Mouse (Mus musculus) liver, embryonic 14.5 days (tissue): ENCODE results near the gene Slc46a1.

ENCODE experiments used
- CTCF ChIP-seq: IDR thresholded peaks from 2 replicates; pipeline ENCODE4 v1.5.1; 2016; ENCODE audit warnings: antibody characterized with exemption, low read depth, control low read depth
- EP300 ChIP-seq: IDR thresholded peaks from 2 replicates; pipeline ENCODE4 v1.6.1; 2016; ENCODE audit warnings: antibody characterized with exemption, low read depth

DNA sequence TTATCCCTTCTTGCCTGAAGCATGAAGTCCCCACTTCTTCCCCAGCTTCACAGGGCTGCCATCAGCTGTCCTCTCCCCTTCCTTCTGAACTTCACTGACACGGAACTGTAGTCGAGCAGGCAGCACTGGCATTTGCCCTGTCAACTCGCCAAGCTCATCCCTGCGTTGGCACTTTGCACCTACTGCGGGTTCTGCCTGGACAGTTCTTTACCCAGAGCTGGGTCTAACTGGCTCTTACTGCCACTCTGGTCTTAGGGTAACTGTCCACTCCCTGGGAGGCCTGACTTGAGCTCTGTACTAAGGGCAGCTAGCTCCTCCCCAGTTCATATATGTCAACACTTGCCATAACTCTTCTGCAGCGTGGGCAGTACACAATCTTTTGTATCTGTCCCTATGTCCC, 48.6 kb upstream of the Slc46a1 start:
- TF ChIP-seq EP300 (no peak), CTCF (no peak)
